Mouse (Mus musculus) intestine, postnatal 0 days (tissue): ENCODE results near the gene Rplp2. TPM values are rescaled to one million over a fixed set of nuclear protein-coding genes. Genes with fewer than 3 reads are reported as not detected.

Experiments used
- ATAC-seq: fragments of 200-750 bp; cut with Nextera tagmentation; 2 replicates; pipeline ENCODE4 v1.8.0; 2017; ENCODE audit warnings: mild to moderate bottlenecking, moderate TSS enrichment, moderate library complexity
- H3K27ac ChIP-seq: fragments of 300-500 bp; sonication (generic); 2 replicates; pipeline ENCODE4 v1.5.1; 2014; ENCODE audit warnings: mild to moderate bottlenecking, low read depth, low read length, moderate library complexity
- H3K27me3 ChIP-seq: fragments of 300-500 bp; sonication (generic); replicated peaks from 2 replicates; pipeline ENCODE4 v1.6.1; 2014; ENCODE audit warnings: low read length, mixed read lengths; ENCODE audit not compliant: control insufficient read depth, insufficient read depth
- H3K36me3 ChIP-seq: fragments of 300-500 bp; sonication (generic); 2 replicates; pipeline ENCODE4 v1.6.1; 2014; ENCODE audit warnings: mild to moderate bottlenecking, moderate library complexity; ENCODE audit not compliant: control insufficient read depth, insufficient read depth
- H3K4me1 ChIP-seq: fragments of 300-500 bp; sonication (generic); replicated peaks from 2 replicates; pipeline ENCODE4 v1.6.1; 2014; ENCODE audit warnings: antibody characterized with exemption, low read length, mixed read lengths; ENCODE audit not compliant: control insufficient read depth, insufficient read depth
- H3K4me2 ChIP-seq: fragments of 300-500 bp; sonication (generic); replicated peaks from 2 replicates; pipeline ENCODE4 v1.6.1; 2014; ENCODE audit warnings: low read depth, mild to moderate bottlenecking, moderate library complexity
- H3K4me3 ChIP-seq: fragments of 300-500 bp; sonication (generic); 2 replicates; pipeline ENCODE4 v1.5.1; 2014; ENCODE audit warnings: low read depth, low read length
- H3K9ac ChIP-seq: fragments of 300-500 bp; sonication (generic); 2 replicates; pipeline ENCODE4 v1.6.1; 2014; ENCODE audit warnings: mild to moderate bottlenecking, low read depth, low read length
- H3K9me3 ChIP-seq: fragments of 300-500 bp; sonication (generic); 2 replicates; pipeline ENCODE4 v1.6.1; 2016; ENCODE audit warnings: mixed run types; ENCODE audit not compliant: control insufficient read depth
- CTCF ChIP-seq: sonication (generic); IDR thresholded peaks from 2 replicates; pipeline ENCODE4 v1.5.1; 2016; ENCODE audit warnings: low read depth, mild to moderate bottlenecking, control low read depth, antibody characterized with exemption, moderate library complexity
- WGBS: fragments of 180-500 bp; shearing (Covaris S2); extraction: QIAGEN DNeasy Blood & Tissue Kit; methylation state at CpG from one replicate; pipeline ENCODE4 v1.1.7; 2014; 5-methylcytosine and 5-hydroxymethylcytosine counted together
- polyA plus RNA-seq: library from polyadenylated mRNA; unstranded; fragments of >200 nt; fragmentation: Nextera tagmentation; extraction: Ambion mirVana; gene quantifications from 2 replicates; pipeline ENCODE4 v1.2.1, GENCODE M21; 2015

Gene Rplp2
- polyA plus RNA-seq, 1 experiment from 2014 or later: 968 TPM

DNA sequence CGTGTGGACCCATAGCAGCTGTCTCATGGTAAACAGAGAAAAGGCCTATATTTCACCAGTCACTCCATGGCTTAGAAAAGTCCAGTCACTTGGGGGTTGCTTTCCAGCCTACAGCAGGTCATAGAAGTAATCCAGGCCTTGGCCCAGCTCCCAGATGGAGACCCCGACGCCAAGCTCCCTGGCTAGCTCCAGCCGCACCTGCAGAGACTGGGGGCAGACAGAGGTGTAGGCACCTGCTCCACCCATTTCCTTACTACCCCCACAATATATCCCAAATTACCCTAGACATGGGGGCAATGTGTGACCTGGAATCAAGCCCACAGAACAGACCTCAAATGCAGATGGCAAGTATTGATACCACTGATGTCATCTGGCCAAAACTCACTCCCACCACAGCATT lies 48.8 kb downstream of the Rplp2 start:
- H3K27me3 ChIP-seq: no peaks in the 10 kb centered on the region
- H3K9ac ChIP-seq: no peak overlapping the region
- no peak for TF ChIP-seq CTCF
- no peak for ATAC-seq
- H3K4me1 ChIP-seq: no peaks in the 10 kb centered on the region
- WGBS: 90% methylated on average over 4 of the region's 4 CpGs
- no peak overlapping the region for H3K4me2 ChIP-seq
- peaks cover 40% of the 10 kb centered on the region for H3K36me3 ChIP-seq
- H3K4me3 ChIP-seq: no peak overlapping the region
- no peaks in the 10 kb centered on the region for H3K9me3 ChIP-seq
- H3K27ac ChIP-seq: no peak overlapping the region

DNA sequence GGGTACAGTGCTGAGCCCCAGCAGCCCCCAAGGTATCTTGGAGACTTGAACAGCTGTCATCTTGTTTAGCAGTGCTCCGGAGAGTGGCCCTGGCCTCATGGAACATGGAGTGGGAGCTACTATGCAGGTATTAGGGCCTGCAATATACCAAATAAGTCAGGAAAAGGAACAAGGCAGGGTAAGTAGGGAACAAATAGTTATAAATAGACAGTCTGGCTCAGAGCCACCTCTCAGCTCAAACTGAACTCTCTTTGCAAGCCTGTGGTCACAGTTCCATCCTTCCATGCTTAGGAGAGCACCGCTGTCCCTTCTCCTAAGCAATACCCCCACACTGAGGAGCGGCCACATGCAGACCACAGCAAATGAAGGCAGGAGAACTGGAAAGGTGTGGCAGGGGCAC lies 50.4 kb downstream of the Rplp2 start:
- peaks cover 27% of the 10 kb centered on the region for H3K36me3 ChIP-seq
- no peak overlapping the region for H3K4me3 ChIP-seq
- no peaks in the 10 kb centered on the region for H3K4me1 ChIP-seq
- H3K27ac ChIP-seq: no peak overlapping the region
- H3K9me3 ChIP-seq: no peaks in the 10 kb centered on the region
- no peak overlapping the region for H3K4me2 ChIP-seq
- no peak overlapping the region for H3K9ac ChIP-seq
- 92% methylated on average over 3 of the region's 3 CpGs for WGBS
- no peak for ATAC-seq
- H3K27me3 ChIP-seq: no peaks in the 10 kb centered on the region
- no peak for TF ChIP-seq CTCF

Other genes starting within 250 kb of the Rplp2 start
- 2.7 and 3.4 TPM in 2 replicates for gene Lmntd2, start 233.3 kb upstream of the Rplp2 start, polyA plus RNA-seq
- gene Rassf7, start 231.5 kb upstream of the Rplp2 start, polyA plus RNA-seq: 47.6 and 52.7 TPM in 2 replicates
- 24.7 and 27.8 TPM in 2 replicates for gene Phrf1, start 218.6 kb upstream of the Rplp2 start, polyA plus RNA-seq
- 120 and 124 TPM in 2 replicates for gene Irf7, start 180.9 kb upstream of the Rplp2 start, polyA plus RNA-seq
- 914 and 971 TPM in 2 replicates for gene Cdhr5, start 170.6 kb upstream of the Rplp2 start, polyA plus RNA-seq
- gene Sct, start 168.2 kb upstream of the Rplp2 start, polyA plus RNA-seq: 348 and 368 TPM in 2 replicates
- gene Drd4, start 155.4 kb upstream of the Rplp2 start, polyA plus RNA-seq: 0.33 and 0.38 TPM in 2 replicates
- 52.8 and 55.7 TPM in 2 replicates for gene Deaf1, start 119.7 kb upstream of the Rplp2 start, polyA plus RNA-seq
- gene Tmem80, start 119.6 kb upstream of the Rplp2 start, polyA plus RNA-seq: 21.8 and 23.3 TPM in 2 replicates
- gene Eps8l2, start 108.5 kb upstream of the Rplp2 start, polyA plus RNA-seq: 234 and 248 TPM in 2 replicates
- gene Taldo1, start 55.2 kb upstream of the Rplp2 start, polyA plus RNA-seq: 706 and 711 TPM in 2 replicates
- gene Gatd1, start 33.2 kb upstream of the Rplp2 start, polyA plus RNA-seq: 34.3 and 37.1 TPM in 2 replicates
- gene Cend1, start 17.9 kb upstream of the Rplp2 start, polyA plus RNA-seq: 2.7 and 3.3 TPM in 2 replicates
- gene Slc25a22, start 9.5 kb upstream of the Rplp2 start, polyA plus RNA-seq: 65.8 and 67.7 TPM in 2 replicates
- 1.4 and 1.6 TPM in 2 replicates for gene Pidd1, start 3.3 kb upstream of the Rplp2 start, polyA plus RNA-seq
- gene Pnpla2, start 7.8 kb downstream of the Rplp2 start, polyA plus RNA-seq: 75.5 and 79.4 TPM in 2 replicates
- gene Cracr2b, start 13.7 kb downstream of the Rplp2 start, polyA plus RNA-seq: 12.6 and 12.7 TPM in 2 replicates
- 27.6 and 29.3 TPM in 2 replicates for gene Cd151, start 20.0 kb downstream of the Rplp2 start, polyA plus RNA-seq
- 36.8 and 37.9 TPM in 2 replicates for gene Polr2l, start 27.8 kb downstream of the Rplp2 start, polyA plus RNA-seq
- gene Tspan4, start 27.9 kb downstream of the Rplp2 start, polyA plus RNA-seq: 39.7 and 40.1 TPM in 2 replicates
- 20.5 and 23.8 TPM in 2 replicates for gene Chid1, start 92.5 kb downstream of the Rplp2 start, polyA plus RNA-seq
- gene Ap2a2, start 114.8 kb downstream of the Rplp2 start, polyA plus RNA-seq: 69.7 and 76.6 TPM in 2 replicates
- gene Muc6, start 207.9 kb downstream of the Rplp2 start, polyA plus RNA-seq: 8.9 and 9.8 TPM in 2 replicates
- 167 and 175 TPM in 2 replicates for gene Muc2, start 243.0 kb downstream of the Rplp2 start, polyA plus RNA-seq